Mouse (Mus musculus): Measurements from ENCODE around the gene H2-M10.5.
A peak's percentile ranks its signal among the peaks of the same experiment; 100 is the strongest.

DNA sequence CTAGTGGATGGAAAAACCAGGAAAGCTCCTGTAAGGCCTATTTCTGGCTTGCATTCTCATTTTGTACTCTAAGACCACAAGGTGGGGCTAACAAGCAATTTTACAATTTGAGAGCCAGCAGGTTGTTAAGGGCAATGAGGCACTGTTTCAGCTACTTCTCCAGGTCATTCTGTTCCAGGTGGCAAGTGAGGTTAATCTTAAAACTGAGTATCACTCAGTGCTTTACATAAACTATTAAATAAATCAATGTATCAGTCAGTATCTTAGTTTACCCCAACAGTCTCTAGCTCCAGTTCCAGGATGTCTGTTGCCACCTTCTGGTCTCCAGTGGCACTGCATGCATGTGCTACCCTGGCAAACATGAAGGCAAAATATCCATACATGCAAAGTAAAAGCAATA lies 51.3 kb downstream of the H2-M10.5 start:
- TF ChIP-seq ZNF384 (IDR thresholded peaks at IDR 0.05; ENCODE audit: low read depth, low read length) (no peak), CHD2 (IDR thresholded peaks at IDR 0.05; ENCODE audit: low read depth, low read length) (no peak), HCFC1 (IDR thresholded peaks at IDR 0.05; ENCODE audit: borderline replicate concordance, insufficient read depth, low read length) (no peak), ZC3H11A (IDR thresholded peaks at IDR 0.05; ENCODE audit: borderline replicate concordance, low read depth, low read length) (0 out of 2 replicates have a peak, but pooled peaks have one; percentile 6)
